Mouse (Mus musculus) heart, postnatal 0 days (tissue): ENCODE results near the gene Drg2. TPM values are rescaled to one million over a fixed set of nuclear protein-coding genes. Genes with fewer than 3 reads are reported as not detected.

Experiments
- ATAC-seq: fragments of 200-750 bp; cut with Nextera tagmentation; 2 replicates; pipeline ENCODE4 v1.8.0; 2017; ENCODE audit warnings: low read depth, moderate number of reproducible peaks, moderate library complexity; ENCODE audit not compliant: insufficient read depth
- DNase-seq: peaks from one replicate; pipeline ENCODE4 v3.0.0-alpha.2; 2016; ENCODE audit warnings: low spot score
- H3K27ac ChIP-seq: fragments of 300-500 bp; sonication (generic); 2 replicates; pipeline ENCODE4 v1.5.1; 2014; ENCODE audit warnings: low read depth, mild to moderate bottlenecking
- H3K27me3 ChIP-seq: fragments of 300-500 bp; sonication (generic); 2 replicates; pipeline ENCODE4 v1.6.1; 2014; ENCODE audit warnings: low read length, mixed read lengths; ENCODE audit not compliant: control insufficient read depth, insufficient read depth
- H3K36me3 ChIP-seq: fragments of 300-500 bp; sonication (generic); replicated peaks from 2 replicates; pipeline ENCODE4 v1.6.1; 2014; ENCODE audit warnings: low read length, mixed read lengths; ENCODE audit not compliant: control insufficient read depth, insufficient read depth
- H3K4me1 ChIP-seq: fragments of 300-500 bp; sonication (generic); 2 replicates; pipeline ENCODE4 v1.6.1; 2014; ENCODE audit warnings: antibody characterized with exemption; ENCODE audit not compliant: control insufficient read depth, insufficient read depth
- H3K4me2 ChIP-seq: fragments of 300-500 bp; sonication (generic); 2 replicates; pipeline ENCODE4 v1.6.1; 2014; ENCODE audit warnings: low read depth, mild to moderate bottlenecking, low read length, moderate library complexity
- H3K4me3 ChIP-seq: fragments of 300-500 bp; sonication (generic); 2 replicates; pipeline ENCODE4 v1.5.1; 2014; ENCODE audit warnings: low read depth, low read length
- H3K9ac ChIP-seq: fragments of 300-500 bp; sonication (generic); replicated peaks from 2 replicates; pipeline ENCODE4 v1.6.1; 2014; ENCODE audit warnings: low read depth, low read length, mixed read lengths
- H3K9me3 ChIP-seq: fragments of 300-500 bp; sonication (generic); replicated peaks from 2 replicates; pipeline ENCODE4 v1.6.1; 2016; ENCODE audit warnings: low read length; ENCODE audit not compliant: control insufficient read depth
- CTCF ChIP-seq: IDR thresholded peaks from 2 replicates; pipeline ENCODE4 v1.5.1; 2016; ENCODE audit warnings: antibody characterized with exemption, control low read depth, low read depth
- EP300 ChIP-seq: IDR thresholded peaks from 2 replicates; pipeline ENCODE4 v1.6.1; 2016; ENCODE audit warnings: antibody characterized with exemption, low read depth
- WGBS: fragments of 180-500 bp; shearing (Covaris S2); extraction: QIAGEN DNeasy Blood & Tissue Kit; methylation state at CpG from one replicate; pipeline ENCODE4 v1.1.7; 2014; 5-methylcytosine and 5-hydroxymethylcytosine counted together
- polyA plus RNA-seq: library from polyadenylated mRNA; unstranded; fragments of >200 nt; fragmentation: Nextera tagmentation; extraction: Ambion mirVana; gene quantifications from 2 replicates; pipeline ENCODE4 v1.2.1, GENCODE M21; 2015
- total RNA-seq: library from RNA; depleted of rRNA; stranded (reverse); fragments of >200 nt; gene quantifications from 2 replicates; pipeline ENCODE4 v1.2.3, GENCODE M21; 2014; ENCODE audit warnings: low replicate concordance; rRNA removed

Drg2 gene
- total and polyA plus RNA-seq, 2 experiments from 2014 or later: 45.6 to 61.6 TPM

DNA sequence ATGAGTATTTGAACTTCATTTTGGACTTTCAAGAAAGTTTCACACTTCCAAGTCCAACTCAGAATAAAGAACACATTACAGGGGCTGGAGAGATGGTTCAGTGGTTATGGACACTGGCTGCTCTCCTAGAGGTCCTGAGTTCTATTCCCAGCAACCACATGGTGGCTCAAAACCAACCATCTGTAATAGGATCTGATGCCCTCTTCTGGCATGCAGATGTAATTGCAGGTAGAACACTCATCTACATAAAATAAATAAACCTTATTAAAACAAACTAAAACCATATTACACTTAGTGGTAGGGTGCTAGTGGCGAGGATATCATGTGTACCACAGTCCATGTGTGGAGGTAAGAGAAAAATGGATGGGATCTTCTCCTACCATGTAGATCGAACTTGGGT, 58.1 kb downstream of the Drg2 start:
- TF ChIP-seq EP300 (no peak), CTCF (0 out of 2 replicates have a peak, but pooled peaks have one; percentile 10)
- H3K9ac ChIP-seq: no peak overlapping the region
- no peak for ATAC-seq
- H3K9me3 ChIP-seq: no peaks in the 10 kb centered on the region
- H3K27ac ChIP-seq: no peak overlapping the region
- H3K4me3 ChIP-seq: no peak overlapping the region
- 83% methylated on average over 2 of the region's 2 CpGs for WGBS
- H3K4me1 ChIP-seq: peaks cover 6% of the 10 kb centered on the region; the same call in 1 of the 2 replicates
- DNase-seq: no peak
- H3K36me3 ChIP-seq: no peaks in the 10 kb centered on the region
- no peak overlapping the region for H3K4me2 ChIP-seq
- H3K27me3 ChIP-seq: peaks cover 25% of the 10 kb centered on the region; the same call in 1 of the 2 replicates

DNA sequence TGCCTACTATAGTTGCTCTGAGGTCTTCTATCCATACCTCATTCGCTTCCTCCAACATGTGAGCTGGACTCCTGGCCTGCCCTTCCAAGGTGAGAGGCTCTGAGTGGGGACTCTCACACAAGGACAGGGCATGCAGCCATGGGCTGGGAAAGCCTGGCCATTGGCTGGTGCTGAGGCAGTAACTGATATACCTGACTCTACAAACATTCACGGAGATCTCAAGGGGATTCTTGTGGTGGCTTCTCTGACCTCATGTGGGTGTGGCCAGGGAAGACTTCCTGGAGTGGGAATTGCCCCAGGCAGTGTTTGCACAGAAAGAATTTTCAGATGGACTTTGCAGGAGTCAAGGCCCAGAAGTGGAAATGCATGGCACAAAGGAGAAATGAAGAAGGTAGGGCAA, 60.5 kb downstream of the Drg2 start:
- no peak for DNase-seq
- Histone ChIP-seq H3K4me1 (no peaks in the 10 kb centered on the region), H3K9me3 (no peaks in the 10 kb centered on the region), H3K36me3 (no peaks in the 10 kb centered on the region), H3K9ac (no peak overlapping the region), H3K4me2 (no peak overlapping the region), H3K27me3 (peaks cover 9% of the 10 kb centered on the region; the same call in 1 of the 2 replicates), H3K4me3 (no peak overlapping the region), H3K27ac (no peak overlapping the region)
- ATAC-seq: no peak
- 48% methylated on average over 2 of the region's 2 CpGs for WGBS
- TF ChIP-seq CTCF (no peak), EP300 (no peak)

DNA sequence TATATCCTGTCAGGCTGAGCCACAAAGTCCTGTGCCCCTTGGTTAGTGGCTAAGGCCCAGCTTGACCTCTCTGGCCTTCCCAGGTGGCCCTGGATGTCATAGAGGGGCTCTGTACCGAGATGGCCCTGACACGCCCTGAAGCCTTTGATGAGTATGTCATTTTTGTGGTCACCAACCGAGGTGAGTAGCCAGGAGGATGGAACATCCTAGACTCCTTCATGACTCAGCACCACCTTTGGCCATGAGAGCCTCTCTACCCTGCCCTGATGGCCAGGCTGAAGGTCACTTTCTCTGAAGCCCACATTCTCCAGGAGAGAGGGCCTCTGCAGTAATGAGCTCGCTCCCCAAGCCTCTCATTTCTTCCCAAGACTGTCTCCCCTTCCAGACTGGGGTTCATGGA, 63.9 kb downstream of the Drg2 start:
- no peaks in the 10 kb centered on the region for H3K9me3 ChIP-seq
- ATAC-seq (no peak), DNase-seq (no peak)
- no peak overlapping the region for H3K9ac ChIP-seq
- no peaks in the 10 kb centered on the region for H3K36me3 ChIP-seq
- no peaks in the 10 kb centered on the region for H3K27me3 ChIP-seq
- WGBS: 57% methylated on average over 4 of the region's 4 CpGs
- H3K27ac ChIP-seq: no peak overlapping the region
- H3K4me1 ChIP-seq: no peaks in the 10 kb centered on the region
- no peak overlapping the region for H3K4me3 ChIP-seq
- TF ChIP-seq CTCF (no peak), EP300 (no peak)
- H3K4me2 ChIP-seq: no peak overlapping the region

Other genes with a start within 250 kb of the Drg2 start
- 77.2 and 81.7 TPM in 2 replicates for gene Srebf1, start 232.0 kb upstream of the Drg2 start, total RNA-seq
- 29.9 and 31.0 TPM in 2 replicates for gene Srebf1, start 232.0 kb upstream of the Drg2 start, polyA plus RNA-seq
- gene Tom1l2, start 101.7 kb upstream of the Drg2 start, total RNA-seq: 56.8 and 77.3 TPM in 2 replicates
- 30.5 and 31.3 TPM in 2 replicates for gene Tom1l2, start 101.7 kb upstream of the Drg2 start, polyA plus RNA-seq
- gene Drc3, start 101.3 kb upstream of the Drg2 start, total RNA-seq: 2.0 and 2.9 TPM in 2 replicates
- 2.1 and 2.9 TPM in 2 replicates for gene Drc3, start 101.3 kb upstream of the Drg2 start, polyA plus RNA-seq
- gene Gid4, start 37.4 kb upstream of the Drg2 start, total RNA-seq: 20.6 and 24.2 TPM in 2 replicates
- gene Gid4, start 37.4 kb upstream of the Drg2 start, polyA plus RNA-seq: 11.8 and 12.8 TPM in 2 replicates
- gene Atpaf2, start 36.1 kb upstream of the Drg2 start, total RNA-seq: 42.2 and 45.7 TPM in 2 replicates
- 43.2 and 44.1 TPM in 2 replicates for gene Atpaf2, start 36.1 kb upstream of the Drg2 start, polyA plus RNA-seq
- gene Myo15, start 14.7 kb downstream of the Drg2 start, total RNA-seq: not detected in 2 replicates
- gene Myo15, start 14.7 kb downstream of the Drg2 start, polyA plus RNA-seq: 0.01 TPM in 1 of 2 replicates, not detected in the other
- 51.3 and 68.8 TPM in 2 replicates for gene Alkbh5, start 81.8 kb downstream of the Drg2 start, total RNA-seq
- 33.5 and 34.9 TPM in 2 replicates for gene Alkbh5, start 81.8 kb downstream of the Drg2 start, polyA plus RNA-seq
- 33.0 and 34.7 TPM in 2 replicates for gene Llgl1, start 245.1 kb downstream of the Drg2 start, total RNA-seq
- gene Llgl1, start 245.1 kb downstream of the Drg2 start, polyA plus RNA-seq: 13.5 and 13.9 TPM in 2 replicates